Mouse (Mus musculus): ENCODE data around the gene Magi3. TPM values are rescaled to one million over a fixed set of nuclear protein-coding genes. Genes with fewer than 3 reads are reported as not detected.

The Magi3 gene
- total RNA-seq, 2 experiments from 2014 or later: 1.7 to 4.3 TPM

DNA sequence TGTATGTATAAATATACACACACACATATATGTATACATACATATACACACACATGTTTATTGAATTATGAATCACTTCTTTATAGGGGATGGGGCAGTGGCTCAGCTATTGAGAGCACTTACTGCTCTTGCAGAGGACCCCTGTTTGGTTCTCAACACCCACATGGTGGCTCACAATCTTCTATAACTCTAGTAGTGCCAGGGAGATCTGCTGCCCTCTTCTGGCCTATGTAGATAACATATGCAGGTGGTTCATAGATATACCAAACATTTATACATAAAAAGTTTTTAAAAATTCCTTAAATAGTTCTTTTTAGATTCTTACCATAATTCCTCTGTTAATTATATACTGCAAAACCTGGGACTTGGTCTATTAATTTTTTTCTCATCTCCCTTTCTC, 141.4 kb downstream of the Magi3 start:
- no peak for ATAC-seq (replicated peaks; ENCODE audit: low FRiP score, poor library complexity, severe bottlenecking)

GRCm38 (mm10) chr3:104069395-104069794, 150.8 kb downstream of the Magi3 start:
- no peak for ATAC-seq (replicated peaks; ENCODE audit: low FRiP score, poor library complexity, severe bottlenecking)

GRCm38 (mm10) chr3:104059001-104059622, 161.1 kb downstream of the Magi3 start:
- ATAC-seq (replicated peaks; ENCODE audit: low FRiP score, poor library complexity, severe bottlenecking): no peak

DNA sequence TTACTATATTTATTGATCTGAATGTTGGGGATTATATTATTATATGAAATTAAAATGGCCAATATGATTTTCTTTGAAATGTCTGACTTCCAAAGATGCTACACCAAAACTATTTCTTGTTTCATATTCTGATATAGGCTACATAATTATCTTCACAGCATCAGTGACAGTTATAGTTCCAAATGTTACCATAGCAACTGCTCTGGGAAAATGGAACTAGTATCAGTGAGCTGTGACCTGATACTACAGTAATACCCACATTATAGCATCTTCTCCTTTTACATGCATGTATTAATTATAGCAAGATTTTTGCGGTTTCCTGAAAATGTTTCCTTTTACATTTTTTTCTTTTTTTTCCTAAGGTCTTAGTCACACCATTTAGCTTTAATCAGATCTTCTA, 187.4 kb downstream of the Magi3 start:
- no peak for ATAC-seq (replicated peaks; ENCODE audit: low FRiP score, poor library complexity, severe bottlenecking)

GRCm38 (mm10) chr3:104032086-104032485, 188.1 kb downstream of the Magi3 start:
- ATAC-seq (replicated peaks; ENCODE audit: low FRiP score, poor library complexity, severe bottlenecking): no peak

GRCm38 (mm10) chr3:104026938-104027337, 193.2 kb downstream of the Magi3 start:
- ATAC-seq (replicated peaks; ENCODE audit: low FRiP score, poor library complexity, severe bottlenecking): no peak

GRCm38 (mm10) chr3:104020101-104020500, 200.1 kb downstream of the Magi3 start:
- no peak for ATAC-seq (replicated peaks; ENCODE audit: low FRiP score, poor library complexity, severe bottlenecking)

DNA sequence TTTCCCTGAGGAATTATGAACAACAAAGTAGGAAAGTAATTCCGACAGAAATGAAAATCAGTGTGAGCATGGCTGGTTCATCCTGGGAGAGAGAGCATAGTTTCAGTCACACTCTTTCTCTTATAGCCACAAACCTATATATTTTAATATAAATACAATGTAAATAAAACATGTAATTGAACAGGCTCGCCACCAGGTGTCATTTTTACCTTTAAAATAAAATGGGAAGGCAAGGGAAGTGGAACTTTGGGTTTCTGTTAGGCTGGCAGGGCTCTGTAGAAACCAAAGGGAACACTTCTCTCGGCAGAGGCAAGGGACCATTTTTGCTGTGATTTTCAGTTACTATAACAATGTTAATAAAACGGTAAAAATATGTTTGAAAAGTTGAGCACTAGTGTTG, 200.7 kb downstream of the Magi3 start:
- no peak for ATAC-seq (replicated peaks; ENCODE audit: low FRiP score, poor library complexity, severe bottlenecking)

GRCm38 (mm10) chr3:104017931-104018330, 202.2 kb downstream of the Magi3 start:
- no peak for ATAC-seq (replicated peaks; ENCODE audit: low FRiP score, poor library complexity, severe bottlenecking)

DNA sequence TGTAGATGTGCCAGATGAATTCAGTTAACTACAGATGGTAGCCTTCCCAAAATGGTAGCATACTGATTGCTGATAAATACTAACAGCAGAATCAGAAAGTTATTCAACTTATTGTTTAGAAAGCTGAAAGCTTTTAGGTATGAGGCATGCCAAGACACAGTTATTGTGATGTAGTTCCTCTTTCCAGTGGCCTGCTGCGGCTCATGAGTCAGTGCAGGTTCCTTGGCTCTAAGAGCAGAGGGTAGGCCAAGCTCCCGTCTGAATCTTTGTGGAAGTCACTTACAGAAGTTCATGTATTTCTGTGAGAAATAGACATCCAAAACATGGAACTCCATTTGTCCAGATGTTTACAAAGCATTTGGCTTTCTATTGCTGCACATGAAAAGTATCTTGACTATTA, 208.2 kb downstream of the Magi3 start:
- no peak for ATAC-seq (replicated peaks; ENCODE audit: low FRiP score, poor library complexity, severe bottlenecking)

GRCm38 (mm10) chr3:104009924-104010662, 210.1 kb downstream of the Magi3 start:
- 0 out of 2 replicates have a peak, but pooled peaks have one; percentile 49 for ATAC-seq (replicated peaks; ENCODE audit: low FRiP score, poor library complexity, severe bottlenecking)

GRCm38 (mm10) chr3:104007479-104007878, 212.7 kb downstream of the Magi3 start:
- no peak for ATAC-seq (replicated peaks; ENCODE audit: low FRiP score, poor library complexity, severe bottlenecking)

GRCm38 (mm10) chr3:104006896-104007466, 213.2 kb downstream of the Magi3 start:
- no peak for ATAC-seq (replicated peaks; ENCODE audit: low FRiP score, poor library complexity, severe bottlenecking)

DNA sequence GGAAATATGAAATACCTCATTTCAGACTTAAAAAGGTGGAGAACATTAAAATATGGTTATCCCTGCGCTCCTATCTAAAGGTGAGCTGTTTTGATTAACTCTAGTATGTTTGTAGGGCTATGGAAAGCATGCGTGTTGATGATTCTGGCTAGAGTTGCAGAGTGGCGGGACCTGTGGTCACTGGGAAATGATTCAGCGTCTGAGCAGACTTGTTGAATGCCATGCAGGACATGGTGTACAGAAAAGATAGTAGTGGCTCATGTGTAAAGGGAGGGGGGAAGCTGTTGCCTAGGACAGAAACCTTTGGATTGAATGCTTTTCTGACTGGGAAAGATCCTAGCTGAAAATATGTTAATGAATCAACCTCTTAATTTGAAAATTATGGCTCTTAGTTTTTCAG, 221.4 kb downstream of the Magi3 start:
- ATAC-seq (replicated peaks; ENCODE audit: low FRiP score, poor library complexity, severe bottlenecking): no peak

- no peak for ATAC-seq (replicated peaks; ENCODE audit: low FRiP score, poor library complexity, severe bottlenecking)
Observed at GRCm38 (mm10) chr3:103991271-103991670, 228.9 kb downstream of the Magi3 start.

- ATAC-seq (replicated peaks; ENCODE audit: low FRiP score, poor library complexity, severe bottlenecking): no peak
Observed at GRCm38 (mm10) chr3:103989352-103989751, 230.8 kb downstream of the Magi3 start.

DNA sequence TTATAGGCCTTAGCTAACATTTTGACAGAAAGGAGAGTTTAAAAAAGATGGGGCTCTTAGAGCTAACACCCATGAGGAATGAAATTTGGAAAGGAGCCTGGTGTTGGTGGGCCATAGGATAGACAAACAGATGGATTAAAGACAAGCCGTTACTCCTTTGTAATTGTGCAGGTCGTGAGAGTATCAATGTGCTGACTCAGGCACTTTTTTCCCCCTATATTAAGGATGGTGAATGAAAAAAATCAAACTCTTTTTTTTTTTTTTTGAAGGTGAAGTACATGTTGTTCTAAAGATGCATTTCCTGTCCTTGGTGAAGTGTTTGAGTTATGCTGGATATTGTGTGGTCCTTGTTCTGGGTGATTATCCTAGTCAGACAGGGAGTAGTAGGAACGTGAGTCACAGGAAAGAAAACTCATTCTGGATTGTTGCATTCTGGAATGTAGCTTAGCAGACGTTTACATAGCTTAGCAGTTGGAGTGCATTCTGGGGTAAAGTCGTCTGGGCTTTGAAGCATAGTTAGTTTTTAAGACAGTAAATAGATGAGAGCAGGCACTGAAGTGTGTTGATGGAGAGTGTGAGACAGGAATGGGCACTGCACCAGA, 232.2 kb downstream of the Magi3 start:
- no peak for ATAC-seq (replicated peaks; ENCODE audit: low FRiP score, poor library complexity, severe bottlenecking)

DNA sequence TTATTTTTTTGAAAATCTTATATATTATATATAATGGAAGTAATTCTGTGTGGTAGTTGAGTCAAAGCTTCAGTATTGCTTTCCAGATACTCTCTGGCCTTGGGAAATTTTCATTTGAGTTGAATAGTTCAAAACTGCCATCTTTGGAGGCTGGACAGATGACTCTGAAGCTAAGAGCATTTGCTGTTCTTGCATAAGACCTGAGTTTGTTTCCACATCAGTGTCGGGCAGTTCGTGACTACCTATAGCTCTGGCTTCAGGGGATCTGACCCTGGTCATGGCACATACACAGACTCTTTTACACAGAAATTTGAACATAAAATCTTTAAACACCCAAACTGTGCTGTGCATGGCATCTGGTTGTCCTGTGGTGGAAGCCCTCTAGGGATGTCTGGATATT, 235.0 kb downstream of the Magi3 start:
- ATAC-seq (replicated peaks; ENCODE audit: low FRiP score, poor library complexity, severe bottlenecking): no peak

DNA sequence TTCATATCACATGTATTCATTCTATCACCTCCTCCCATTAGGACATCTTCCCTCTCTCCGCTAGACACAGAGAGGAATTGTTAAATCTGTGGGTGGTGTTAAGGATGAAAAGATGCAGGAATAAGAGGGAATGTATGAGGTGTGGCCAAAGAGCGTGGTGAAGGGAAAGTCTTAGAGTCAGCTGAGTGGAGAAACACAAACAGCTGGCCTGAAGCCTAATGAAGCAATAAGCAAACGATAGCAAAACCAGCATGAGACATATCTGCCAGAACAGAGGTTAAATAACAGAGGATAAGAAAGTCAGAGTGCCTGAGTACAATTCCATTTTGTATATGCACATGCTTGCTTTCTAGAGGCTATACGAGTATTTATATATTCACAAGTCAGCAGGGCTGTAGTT, 235.6 kb downstream of the Magi3 start:
- ATAC-seq (replicated peaks; ENCODE audit: low FRiP score, poor library complexity, severe bottlenecking): no peak

DNA sequence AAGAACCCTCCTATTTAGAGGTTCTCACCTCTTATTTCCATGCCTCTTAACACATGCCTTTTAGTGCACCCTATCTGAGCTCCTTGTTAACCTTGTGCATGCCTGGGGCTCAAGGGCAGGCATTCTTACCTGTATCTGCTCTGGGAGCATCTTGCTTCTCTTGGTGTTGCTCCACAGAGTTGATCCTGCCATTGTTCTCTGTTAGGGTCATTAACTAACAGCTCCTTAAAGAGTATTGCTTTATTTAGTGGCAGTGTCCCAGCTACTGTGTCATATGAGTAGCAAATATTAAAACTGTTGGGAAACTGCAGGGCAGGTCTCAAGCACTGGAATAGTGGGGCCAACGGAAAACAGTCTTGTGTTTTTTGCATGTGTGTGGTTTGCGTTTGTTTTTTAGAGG, 249.0 kb downstream of the Magi3 start:
- ATAC-seq (replicated peaks; ENCODE audit: low FRiP score, poor library complexity, severe bottlenecking): no peak

GRCm38 (mm10) chr3:103968701-103969100, 251.5 kb downstream of the Magi3 start:
- ATAC-seq (replicated peaks; ENCODE audit: low FRiP score, poor library complexity, severe bottlenecking): no peak
